Mouse (Mus musculus) spleen, embryonic (tissue): Measurements from ENCODE around the gene Poln.

Experiments used
- CTCF ChIA-PET: fragments of 350-600 bp; sonication (Branson Sonifier 250); formaldehyde crosslinking; loops from one replicate; lab custom pipeline; 2022; lab: Charles Lee

The Poln gene

GRCm38 (mm10) chr5:34132731-34133130, 36.5 kb downstream of the Poln start:
- CTCF ChIA-PET: no interaction called here

- CTCF ChIA-PET: no interaction called here
These were observed 45.1 kb downstream of the Poln start for GRCm38 (mm10) chr5:34124131-34124530.

GRCm38 (mm10) chr5:34119121-34119856, 50.0 kb downstream of the Poln start:
- CTCF ChIA-PET: no interaction called here

GRCm38 (mm10) chr5:34105681-34106080, 63.6 kb downstream of the Poln start:
- CTCF ChIA-PET: no interaction called here

- CTCF ChIA-PET: no interaction called here
These were observed 71.9 kb downstream of the Poln start for GRCm38 (mm10) chr5:34097333-34097732.

GRCm38 (mm10) chr5:34093021-34093420, 76.2 kb downstream of the Poln start:
- CTCF ChIA-PET: no interaction called here

GRCm38 (mm10) chr5:34032520-34032919, 136.7 kb downstream of the Poln start:
- CTCF ChIA-PET: no interaction called here

GRCm38 (mm10) chr5:34031022-34031421, 138.2 kb downstream of the Poln start:
- CTCF ChIA-PET: no interaction called here

- CTCF ChIA-PET: no interaction called here
These were observed 139.1 kb downstream of the Poln start for GRCm38 (mm10) chr5:34030101-34030500.

- CTCF ChIA-PET: no interaction called here
These were observed 150.3 kb downstream of the Poln start for GRCm38 (mm10) chr5:34018968-34019367.

GRCm38 (mm10) chr5:34014652-34015051, 154.6 kb downstream of the Poln start:
- CTCF ChIA-PET: interaction anchor here (0.5 kb wide), 1 partner anchor 186 kb away, joined by 3 read pairs; no protein-coding TSS in a partner anchor

- CTCF ChIA-PET: no interaction called here
These were observed 161.8 kb downstream of the Poln start for GRCm38 (mm10) chr5:34007392-34007941.

- CTCF ChIA-PET: no interaction called here
These were observed 162.4 kb downstream of the Poln start for GRCm38 (mm10) chr5:34006832-34007231.

GRCm38 (mm10) chr5:34004618-34005017, 164.6 kb downstream of the Poln start:
- CTCF ChIA-PET: no interaction called here

GRCm38 (mm10) chr5:34002636-34003035, 166.6 kb downstream of the Poln start:
- CTCF ChIA-PET: no interaction called here

- CTCF ChIA-PET: no interaction called here
These were observed 167.8 kb downstream of the Poln start for GRCm38 (mm10) chr5:34001401-34001800.

- CTCF ChIA-PET: no interaction called here
These were observed 168.4 kb downstream of the Poln start for GRCm38 (mm10) chr5:34000809-34001208.

GRCm38 (mm10) chr5:33999466-34000090, 169.7 kb downstream of the Poln start:
- CTCF ChIA-PET: no interaction called here

- CTCF ChIA-PET: no interaction called here
These were observed 170.8 kb downstream of the Poln start for GRCm38 (mm10) chr5:33998505-33998877.

- CTCF ChIA-PET: no interaction called here
These were observed 171.3 kb downstream of the Poln start for GRCm38 (mm10) chr5:33997829-33998504.

GRCm38 (mm10) chr5:33997051-33997741, 172.1 kb downstream of the Poln start:
- CTCF ChIA-PET: no interaction called here

- CTCF ChIA-PET: no interaction called here
These were observed 172.6 kb downstream of the Poln start for GRCm38 (mm10) chr5:33996694-33997045.
